Mouse (Mus musculus) NIH3T3 (cell line): ENCODE results near the gene Ctcfl.
"Not testable (repeated sequence)": the region's sequence is repeated elsewhere in the genome, so short reads cannot be mapped to it uniquely, and the experiment has no call there.

ENCODE experiments used
- DNase-seq: peaks from one replicate; pipeline ENCODE4 v3.0.0-alpha.2; 2012; ENCODE audit warnings: low read depth

Gene Ctcfl

DNA sequence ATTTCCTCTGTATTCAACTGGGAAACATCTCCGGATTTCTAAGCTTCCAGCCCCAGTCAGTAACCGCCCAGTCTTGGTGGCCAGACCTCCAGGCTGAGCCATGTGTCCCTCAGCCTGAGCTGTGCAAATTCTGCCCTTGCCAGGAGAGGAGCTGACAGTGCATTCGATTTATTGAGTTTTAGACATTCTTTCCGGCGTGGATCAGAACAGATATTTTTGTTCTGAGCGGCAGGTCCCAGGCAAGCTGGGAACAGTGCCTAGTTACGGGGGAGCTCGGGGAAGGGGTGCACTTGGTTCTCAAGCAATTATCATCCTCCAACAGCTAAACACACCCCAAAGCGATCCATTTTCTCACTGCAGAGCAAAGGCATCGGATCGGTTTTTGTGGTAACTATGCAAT, 24.3 kb upstream of the Ctcfl start:
- DNase-seq: no peak

DNA sequence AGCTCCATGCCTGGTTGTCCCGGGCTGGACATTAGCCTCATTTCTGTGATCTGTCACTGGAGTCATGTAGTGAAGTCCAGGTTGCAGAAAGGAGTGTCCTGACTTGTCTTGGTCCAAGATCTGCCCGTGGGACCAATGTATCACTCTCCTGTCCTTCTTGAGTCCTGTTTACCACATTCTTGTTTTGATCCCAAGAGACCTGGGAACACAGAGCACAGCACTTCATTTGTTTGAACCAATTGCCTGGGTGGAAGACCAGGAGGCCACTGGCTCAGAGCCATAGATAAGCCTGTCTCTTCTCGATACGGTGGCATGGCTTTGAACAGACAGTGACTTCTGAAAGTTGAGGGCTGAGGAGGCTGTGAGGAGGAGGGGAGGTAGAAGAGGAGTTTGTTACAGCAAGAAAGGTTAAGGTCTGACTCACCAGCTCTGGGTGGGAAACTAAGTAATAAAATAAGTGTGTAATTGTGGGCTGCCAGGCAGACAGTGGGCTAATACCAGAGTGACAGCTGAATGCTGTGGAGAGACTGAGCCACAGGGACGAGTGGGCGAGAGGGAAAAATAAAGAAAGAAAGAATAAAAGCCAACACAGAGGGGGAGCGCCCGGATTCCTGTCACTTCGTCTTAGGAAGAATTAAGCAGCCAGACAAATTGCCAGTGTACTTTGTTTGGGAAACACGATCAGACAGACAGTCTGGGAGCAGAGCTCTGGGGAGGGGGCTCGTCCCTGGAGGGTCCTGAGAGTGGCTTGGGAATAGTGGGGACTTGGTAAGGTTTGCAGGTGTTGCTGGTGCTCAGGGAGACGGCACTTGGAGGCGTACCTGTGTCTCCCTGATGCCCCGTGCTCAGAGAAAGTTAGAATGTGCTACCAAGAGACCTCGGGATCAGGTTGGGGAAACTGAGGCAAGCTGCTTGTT, 19.3 kb upstream of the Ctcfl start:
- DNase-seq: no peak

DNA sequence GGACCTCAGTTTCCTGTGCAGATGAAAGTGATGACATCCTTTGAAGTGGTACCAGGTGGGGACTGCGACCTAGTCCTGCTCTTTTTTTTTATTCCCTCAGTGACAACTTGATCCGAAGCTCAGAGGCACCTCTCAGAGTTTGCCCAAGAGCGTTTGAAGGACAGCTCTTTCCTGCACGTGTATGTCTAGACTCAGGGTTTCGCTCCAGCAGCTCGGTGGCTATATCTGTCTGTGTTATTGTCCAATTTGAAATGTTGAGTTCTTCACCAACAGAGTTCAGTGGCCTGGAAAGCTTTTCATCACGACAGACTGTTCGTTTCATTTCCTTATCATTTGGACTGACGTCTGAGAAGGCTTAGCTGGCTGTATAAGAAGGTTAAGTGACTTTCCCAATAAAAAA, 15.4 kb upstream of the Ctcfl start:
- no peak for DNase-seq

DNA sequence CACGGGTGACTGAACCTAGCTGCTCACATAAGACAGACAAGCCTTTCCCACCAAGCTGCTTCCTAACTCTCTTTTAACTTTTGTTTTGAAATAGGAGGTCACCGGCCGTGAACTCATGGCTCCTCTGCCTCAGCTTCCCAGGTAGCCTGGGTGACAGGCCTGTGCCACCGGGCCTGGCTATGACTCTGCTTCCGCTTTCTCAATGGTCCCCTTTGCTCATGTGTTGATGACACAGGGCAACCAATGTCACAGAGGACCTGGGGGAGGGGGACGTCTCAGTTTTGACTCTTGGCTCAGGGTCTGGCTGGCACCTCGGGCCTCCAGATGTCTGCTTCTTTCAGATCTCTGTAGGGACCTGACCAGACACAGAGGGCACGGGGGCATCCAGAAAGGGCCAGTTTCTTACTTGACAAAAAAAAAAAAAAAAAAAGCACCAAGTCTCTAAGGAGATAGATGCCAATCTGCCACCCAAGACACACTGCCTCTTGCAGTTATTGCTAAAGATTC, 13.5 kb upstream of the Ctcfl start:
- no peak for DNase-seq

GRCm38 (mm10) chr2:173132262-173132661, 12.9 kb upstream of the Ctcfl start:
- DNase-seq: no peak

- DNase-seq: no peak
These were observed 9.8 kb upstream of the Ctcfl start for GRCm38 (mm10) chr2:173129111-173129510.

GRCm38 (mm10) chr2:173126386-173126785, 7.1 kb upstream of the Ctcfl start:
- no peak for DNase-seq

- DNase-seq: no peak
These were observed 4.9 kb upstream of the Ctcfl start for GRCm38 (mm10) chr2:173124022-173124735.

DNA sequence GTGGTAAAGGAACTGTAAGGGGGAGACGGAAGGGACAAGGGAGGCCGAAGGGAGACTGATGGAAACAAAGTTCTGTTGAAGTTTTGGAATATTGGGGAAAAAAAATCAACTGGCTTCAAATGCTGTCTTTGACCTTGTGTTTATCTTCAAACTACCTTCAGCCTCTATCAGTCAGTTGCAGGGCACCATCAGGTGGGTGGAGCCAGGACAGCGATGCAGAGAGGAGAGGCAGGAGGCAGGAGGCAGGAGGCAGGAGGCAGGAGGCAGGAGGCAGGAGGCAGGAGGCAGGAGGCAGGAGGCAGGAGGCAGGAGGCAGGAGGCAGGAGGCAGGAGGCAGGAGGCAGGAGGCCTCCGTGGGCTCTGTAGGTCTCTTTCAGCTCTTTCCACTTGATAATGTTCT, 792 bp upstream of the Ctcfl start:
- DNase-seq: not testable (repeated sequence)

GRCm38 (mm10) chr2:173113796-173114195, 5.5 kb downstream of the Ctcfl start:
- DNase-seq: not testable (repeated sequence)

DNA sequence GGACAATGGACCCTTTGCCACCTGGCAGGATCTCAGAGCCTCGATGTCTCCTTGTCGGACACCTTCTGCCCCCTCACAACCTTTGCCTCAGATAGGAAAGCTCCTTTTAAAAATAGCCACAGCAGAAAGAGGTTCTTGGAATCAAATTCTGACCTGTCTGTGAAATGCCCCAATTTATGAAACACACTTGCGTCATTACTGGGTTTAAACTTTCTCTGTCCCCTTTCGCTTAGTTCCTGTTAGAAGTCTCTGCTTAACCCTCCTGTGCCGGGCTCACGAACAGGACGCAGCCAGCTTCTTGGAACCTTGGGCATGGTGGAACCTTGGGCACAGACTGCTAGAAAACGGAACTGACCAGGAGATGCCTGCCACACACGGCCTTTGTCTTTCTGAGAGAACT, 8.8 kb downstream of the Ctcfl start:
- no peak for DNase-seq

DNA sequence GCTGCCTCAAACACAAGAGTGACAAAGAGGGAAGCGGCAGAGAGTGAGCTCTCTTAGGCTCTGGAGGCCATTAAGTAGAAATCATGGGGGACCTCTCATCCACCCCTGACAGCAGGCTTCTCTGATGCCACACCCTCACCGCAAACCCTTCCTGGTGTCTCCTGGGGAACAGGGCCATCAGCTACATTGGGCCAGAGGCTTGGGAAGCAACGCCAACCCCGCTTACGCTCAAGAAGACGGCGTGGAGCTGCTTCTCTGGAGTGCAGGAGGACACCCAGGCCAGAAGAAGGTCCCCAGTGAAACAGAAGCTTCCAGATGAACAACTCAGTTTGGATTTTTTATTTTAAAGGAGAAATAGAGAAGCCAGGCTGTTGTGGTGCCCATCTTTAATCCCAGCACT, 9.8 kb downstream of the Ctcfl start:
- no peak for DNase-seq

DNA sequence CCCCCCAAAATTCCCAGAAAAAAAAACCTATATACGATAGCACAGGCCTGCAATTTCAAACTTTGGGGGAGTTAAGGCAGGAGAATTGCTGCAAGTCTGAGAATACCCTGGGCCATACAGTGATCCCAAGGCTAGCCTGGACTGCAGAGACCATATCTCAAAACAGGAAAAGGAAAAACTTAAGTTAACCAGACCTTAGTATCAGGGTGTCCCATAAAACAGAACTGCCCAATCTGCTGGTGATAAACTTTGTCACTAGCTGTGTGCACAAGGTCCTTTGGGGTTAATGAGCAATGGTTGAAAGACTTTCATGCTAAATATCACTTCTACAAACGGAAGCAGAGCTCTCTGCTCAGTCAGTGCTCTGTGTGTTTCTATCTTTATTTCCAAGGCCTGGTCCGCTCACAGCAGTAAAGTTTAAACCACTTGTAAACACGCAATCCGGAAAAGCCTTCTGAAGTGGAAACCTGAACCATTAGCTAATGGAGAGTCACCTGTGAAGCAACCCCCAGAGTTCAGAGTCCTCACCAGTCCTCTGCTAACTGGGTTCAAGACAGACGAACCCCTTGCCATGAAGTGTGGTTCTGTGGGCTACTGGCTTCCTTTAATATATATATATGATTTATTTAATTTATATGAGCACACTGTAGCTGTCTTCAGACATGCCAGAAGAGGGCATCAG, 10.7 kb downstream of the Ctcfl start:
- no peak for DNase-seq

DNA sequence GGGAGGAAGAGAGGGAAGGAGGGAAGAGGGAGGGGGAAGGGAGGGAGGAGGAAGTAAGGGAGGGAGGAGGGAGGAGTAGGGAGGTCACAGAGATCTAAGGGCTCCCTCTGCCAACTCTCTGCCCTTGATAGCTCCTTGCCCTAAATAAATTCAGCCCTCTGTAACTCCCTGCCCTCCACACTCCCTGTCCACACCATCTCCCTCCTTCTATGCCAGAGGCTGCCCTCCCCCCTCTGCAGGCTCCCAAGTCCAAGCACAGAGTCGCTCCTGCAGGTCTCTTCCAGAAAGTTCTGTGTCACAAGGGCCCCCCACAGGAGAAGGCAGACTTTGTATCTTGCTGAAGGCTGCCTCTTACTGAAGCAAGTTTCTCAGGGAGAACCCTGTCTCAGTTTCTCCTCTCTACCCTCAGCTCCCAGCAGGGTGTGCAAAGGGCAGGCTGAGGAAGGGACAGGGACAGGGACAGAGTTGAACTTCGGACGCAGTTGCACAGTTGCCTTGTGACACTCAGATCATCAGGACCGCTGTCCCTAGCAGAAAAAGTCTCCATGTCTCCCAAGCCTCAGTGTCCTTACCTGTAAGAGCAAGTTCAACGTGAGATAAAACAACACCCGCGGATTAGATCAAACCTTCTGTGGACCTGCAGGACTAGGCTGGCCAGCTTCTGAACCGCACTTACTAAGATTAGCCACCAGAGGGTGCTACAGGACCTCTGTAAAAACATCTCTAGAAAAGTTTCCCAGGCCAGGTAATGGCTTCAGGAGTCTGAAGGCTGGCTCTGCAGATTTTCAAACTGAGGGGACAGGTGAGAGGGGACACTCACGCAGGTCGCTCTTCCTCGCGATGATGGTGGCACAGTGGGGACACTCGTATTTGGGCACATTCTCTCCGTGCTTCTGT, 12.2 kb downstream of the Ctcfl start:
- DNase-seq: peak; percentile 83

DNA sequence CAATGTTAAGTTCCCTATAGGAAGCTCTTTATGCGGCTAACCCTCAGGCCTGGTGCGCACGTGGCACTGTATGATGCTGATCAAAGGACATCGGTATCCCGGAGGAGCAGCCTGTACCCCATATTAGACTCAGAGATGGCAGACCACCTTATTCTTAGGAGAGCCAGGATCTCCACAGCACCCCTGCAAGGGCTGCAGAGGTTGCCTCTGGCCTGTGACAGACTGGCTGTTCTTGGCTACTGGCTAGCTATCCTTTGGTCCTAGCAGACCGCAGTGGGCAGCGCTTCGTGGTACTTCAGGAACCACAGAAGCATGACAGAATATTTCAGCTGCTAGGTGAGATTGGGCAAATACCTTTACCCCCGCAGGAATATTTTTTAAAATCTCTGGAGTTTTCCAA, 12.9 kb downstream of the Ctcfl start:
- DNase-seq: no peak

DNA sequence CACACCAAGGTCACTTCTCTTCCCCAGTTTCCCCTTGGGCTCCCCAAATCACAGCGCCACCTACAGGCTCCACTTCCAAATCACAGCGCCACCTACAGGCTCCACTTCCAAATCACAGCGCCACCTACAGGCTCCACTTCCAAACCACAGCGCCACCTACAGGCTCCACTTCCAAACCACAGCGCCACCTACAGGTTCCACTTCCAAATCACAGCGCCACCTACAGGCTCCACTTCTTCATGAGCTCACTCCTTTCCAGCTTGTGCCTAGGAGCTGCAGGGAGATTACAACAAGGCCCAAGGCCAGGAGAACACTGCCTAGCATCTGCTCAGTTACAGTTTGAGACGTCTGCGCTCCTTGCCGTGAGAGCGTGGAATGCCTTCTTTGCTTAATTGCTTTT, 22.0 kb downstream of the Ctcfl start:
- peak; percentile 15 for DNase-seq

DNA sequence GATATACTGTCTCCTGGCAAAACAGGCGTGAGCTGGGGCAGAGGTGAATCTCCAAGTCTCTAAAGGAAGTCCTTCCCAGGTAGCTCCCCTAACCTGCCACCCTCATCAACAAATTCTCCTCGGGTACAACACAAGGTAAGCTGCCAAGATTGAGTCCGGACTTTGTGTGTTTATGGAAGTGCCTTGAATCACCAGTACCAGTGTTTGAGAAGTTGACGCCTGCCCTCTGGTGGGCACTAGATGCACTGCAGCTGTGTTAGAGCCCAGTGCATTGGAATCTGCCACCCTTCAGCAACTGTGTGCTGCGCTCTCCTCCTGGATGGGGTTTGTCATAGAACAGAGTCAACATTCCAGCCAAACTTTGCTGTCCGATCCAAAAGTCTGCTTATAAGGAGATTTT, 29.9 kb downstream of the Ctcfl start:
- DNase-seq: peak; percentile 90

- DNase-seq: no peak
These were observed 31.9 kb downstream of the Ctcfl start for GRCm38 (mm10) chr2:173087405-173087804.

DNA sequence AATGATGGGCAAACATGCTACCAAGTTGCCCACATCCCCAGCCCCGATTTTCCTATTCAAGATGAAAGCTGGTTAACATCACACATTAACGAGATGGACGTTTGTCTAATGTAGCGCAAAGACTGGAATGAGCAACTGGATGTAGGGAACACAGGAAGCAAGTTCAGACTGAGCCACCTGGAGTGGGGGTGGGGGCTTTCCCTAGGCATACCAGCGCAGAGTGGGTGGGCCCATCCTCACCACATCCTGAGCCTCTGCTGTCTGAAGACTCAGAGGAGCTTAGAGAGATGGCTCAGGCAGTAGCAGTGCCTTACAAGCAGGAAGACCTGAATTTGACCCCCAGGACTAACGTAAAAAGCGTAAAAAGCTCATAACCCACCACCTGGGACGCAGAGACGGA, 33.6 kb downstream of the Ctcfl start:
- DNase-seq: no peak

DNA sequence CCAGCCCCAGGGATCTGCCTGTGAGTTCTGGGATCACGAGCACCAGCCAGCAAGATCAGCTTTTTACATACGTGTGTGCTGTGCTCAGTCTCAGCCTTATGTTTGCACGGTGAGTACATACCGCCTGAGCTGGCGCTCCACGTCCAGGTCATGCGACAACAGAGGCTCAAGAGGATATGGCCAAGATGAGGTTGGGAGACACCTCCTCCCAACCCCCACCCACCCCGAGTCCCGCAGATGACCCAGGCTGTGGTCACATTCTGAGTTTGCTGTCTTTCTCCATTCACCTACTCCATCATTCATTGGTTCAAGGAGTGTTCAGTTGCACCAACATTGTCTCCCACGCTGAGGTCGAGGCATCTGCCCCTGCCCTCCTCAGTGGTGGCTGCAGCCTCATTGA, 34.5 kb downstream of the Ctcfl start:
- no peak for DNase-seq

GRCm38 (mm10) chr2:173083712-173084475, 35.4 kb downstream of the Ctcfl start:
- peak; percentile 46 for DNase-seq
